18 mouse cellular contexts compared by ENCODE assay signal in genomic region chr4:137134553-137134952, GRCm38 (mm10).
DNase-seq lines count a peak whose midpoint lies in the region; ATAC-seq and TF ChIP-seq lines count a peak whose summit lies in the region.
"Had no signal": no experiment of that assay in that cellular context is flagged by ENCODE, and none has a peak within 500 bp of the region (broad histone marks: within the 10 kb centered on the region; RNA-seq: fewer than 3 reads in every experiment).

No protein-coding gene starts in this region.

- 35% methylated on average over 5 of the region's 5 CpGs for WGBS in forebrain, embryonic 14.5 days
- 50% methylated on average over 5 of the region's 5 CpGs for WGBS in forebrain, embryonic 11.5 days
- WGBS in kidney, embryonic 15.5 days = 56% methylated on average over 5 of the region's 5 CpGs
- WGBS in embryonic facial prominence, embryonic 14.5 days = 47% methylated on average over 5 of the region's 5 CpGs

- H3K36me3 ChIP-seq in forebrain, embryonic 14.5 days (ENCODE audit: control insufficient read depth, insufficient read depth, low read length) = no peaks in the 10 kb centered on the region
- no peaks in the 10 kb centered on the region for H3K36me3 ChIP-seq in forebrain, embryonic 11.5 days (ENCODE audit: control insufficient read depth, insufficient read depth, low read length)
- H3K36me3 ChIP-seq in kidney, embryonic 15.5 days = no peaks in the 10 kb centered on the region
- H3K36me3 ChIP-seq in embryonic facial prominence, embryonic 14.5 days (ENCODE audit: control insufficient read depth, insufficient read depth, low read length) = no peaks in the 10 kb centered on the region
- H3K36me3 ChIP-seq: embryonic facial prominence, embryonic 12.5 days; heart, embryonic 15.5 days; hindbrain, embryonic 13.5 days had no signal

- TF ChIP-seq CTCF in brain, embryonic 14.5 days (IDR thresholded peaks at IDR 0.05; ENCODE audit: borderline replicate concordance, extremely low read depth, insufficient read depth, insufficient read length) = no peak

- no peak overlapping the region for H3K4me2 ChIP-seq in forebrain, embryonic 14.5 days (ENCODE audit: low read length)
- H3K4me2 ChIP-seq in forebrain, embryonic 11.5 days (ENCODE audit: low read depth, low read length, severe bottlenecking) = no peak overlapping the region
- no peak overlapping the region for H3K4me2 ChIP-seq in kidney, embryonic 15.5 days
- no peak overlapping the region for H3K4me2 ChIP-seq in embryonic facial prominence, embryonic 14.5 days (ENCODE audit: low read depth, low read length)
- H3K4me2 ChIP-seq: embryonic facial prominence, embryonic 12.5 days; heart, embryonic 11.5 days; heart, embryonic 15.5 days; hindbrain, embryonic 13.5 days had no signal

- ATAC-seq in forebrain, embryonic 14.5 days = no peak
- no peak for ATAC-seq in forebrain, embryonic 11.5 days (replicated peaks; ENCODE audit: low FRiP score)
- ATAC-seq in kidney, embryonic 15.5 days (replicated peaks; ENCODE audit: low FRiP score) = no peak
- ATAC-seq in embryonic facial prominence, embryonic 14.5 days (ENCODE audit: low read depth) = no peak
- ATAC-seq: hindbrain, postnatal 0 days had no signal

- H3K27me3 ChIP-seq in forebrain, embryonic 14.5 days (replicated peaks; ENCODE audit: control insufficient read depth, insufficient read depth, low read length) = no peaks in the 10 kb centered on the region
- no peaks in the 10 kb centered on the region for H3K27me3 ChIP-seq in forebrain, embryonic 11.5 days (ENCODE audit: control insufficient read depth, insufficient read depth, low read length)
- peaks cover 8% of the 10 kb centered on the region; the same call in 1 of the 2 replicates for H3K27me3 ChIP-seq in kidney, embryonic 15.5 days
- no peaks in the 10 kb centered on the region for H3K27me3 ChIP-seq in embryonic facial prominence, embryonic 14.5 days (replicated peaks; ENCODE audit: control insufficient read depth, insufficient read depth, low read length)
- H3K27me3 ChIP-seq: embryonic facial prominence, embryonic 12.5 days; hindbrain, embryonic 13.5 days had no signal

- peak overlapping the region; percentile 63; the same call in 1 of the 2 replicates for H3K27ac ChIP-seq in forebrain, embryonic 14.5 days (ENCODE audit: low read depth, low read length)
- no peak overlapping the region for H3K27ac ChIP-seq in forebrain, embryonic 11.5 days (ENCODE audit: low read depth, low read length)
- peak overlapping the region; percentile 71 for H3K27ac ChIP-seq in kidney, embryonic 15.5 days
- H3K27ac ChIP-seq in embryonic facial prominence, embryonic 14.5 days (replicated peaks; ENCODE audit: low read depth, low read length) = 0 out of 2 replicates have a peak overlapping the region, but pooled peaks have one; percentile 48
- H3K27ac ChIP-seq: embryonic facial prominence, embryonic 12.5 days; heart, adult 2 months; heart, embryonic 15.5 days; hindbrain, embryonic 13.5 days; hindbrain, postnatal 0 days had no signal

- H3K9ac ChIP-seq in forebrain, embryonic 14.5 days (ENCODE audit: low read length) = no peak overlapping the region
- H3K9ac ChIP-seq in forebrain, embryonic 11.5 days (ENCODE audit: low read length) = no peak overlapping the region
- no peak overlapping the region for H3K9ac ChIP-seq in kidney, embryonic 15.5 days
- H3K9ac ChIP-seq in embryonic facial prominence, embryonic 14.5 days (ENCODE audit: low read depth, low read length) = no peak overlapping the region
- H3K9ac ChIP-seq: embryonic facial prominence, embryonic 12.5 days; heart, embryonic 15.5 days; hindbrain, embryonic 13.5 days had no signal

- H3K4me3 ChIP-seq in forebrain, embryonic 14.5 days (ENCODE audit: low read depth, low read length) = no peak overlapping the region
- H3K4me3 ChIP-seq in forebrain, embryonic 11.5 days (ENCODE audit: low read depth, low read length) = no peak overlapping the region
- H3K4me3 ChIP-seq in kidney, embryonic 15.5 days (replicated peaks) = no peak overlapping the region
- no peak overlapping the region for H3K4me3 ChIP-seq in embryonic facial prominence, embryonic 14.5 days (ENCODE audit: low read depth, low read length)
- H3K4me3 ChIP-seq: embryonic facial prominence, embryonic 12.5 days; heart, adult 2 months; heart, embryonic 15.5 days; hindbrain, embryonic 13.5 days had no signal

- no peaks in the 10 kb centered on the region; the same call in 1 of the 2 replicates for H3K4me1 ChIP-seq in forebrain, embryonic 14.5 days (ENCODE audit: control insufficient read depth, insufficient read depth, low read length)
- H3K4me1 ChIP-seq in forebrain, embryonic 11.5 days (replicated peaks; ENCODE audit: control insufficient read depth, insufficient read depth, low read length) = no peaks in the 10 kb centered on the region
- H3K4me1 ChIP-seq in kidney, embryonic 15.5 days = peaks cover 80% of the 10 kb centered on the region
- H3K4me1 ChIP-seq in embryonic facial prominence, embryonic 14.5 days (ENCODE audit: control insufficient read depth, insufficient read depth, low read length) = peaks cover 18% of the 10 kb centered on the region

- DNase-seq in forebrain, embryonic 14.5 days (ENCODE audit: low spot score) = peak; percentile 36
- DNase-seq in forebrain, embryonic 11.5 days (ENCODE audit: low spot score) = no peak
- no peak for DNase-seq in kidney, postnatal 10 days
- DNase-seq in brain, embryonic 14.5 days (ENCODE audit: low read depth) = peak; percentile 52
- no peak for DNase-seq in embryonic facial prominence, embryonic 14.5 days (ENCODE audit: low spot score)
- DNase-seq in embryo, embryonic 11 days = no peak
- DNase-seq: adrenal gland, postnatal 25 days; cerebellum, adult 2 months; cerebellum, postnatal 10 days; gastrocnemius, postnatal 14 days; kidney, adult 11 months had no signal

- no peaks in the 10 kb centered on the region for H3K9me3 ChIP-seq in forebrain, embryonic 14.5 days (replicated peaks; ENCODE audit: control insufficient read depth, low read length)
- H3K9me3 ChIP-seq in forebrain, embryonic 11.5 days (ENCODE audit: control insufficient read depth, low read length) = no peaks in the 10 kb centered on the region
- H3K9me3 ChIP-seq in kidney, embryonic 15.5 days (replicated peaks) = no peaks in the 10 kb centered on the region
- no peaks in the 10 kb centered on the region for H3K9me3 ChIP-seq in embryonic facial prominence, embryonic 14.5 days (ENCODE audit: control insufficient read depth, low read length)
- H3K9me3 ChIP-seq: embryonic facial prominence, embryonic 12.5 days; heart, embryonic 15.5 days; hindbrain, embryonic 13.5 days had no signal

- TF ChIP-seq POLR2A in brain, embryonic 14.5 days (IDR thresholded peaks at IDR 0.05; ENCODE audit: borderline replicate concordance, extremely low read depth, insufficient read depth, insufficient read length, poor library complexity, severe bottlenecking) = no peak

Comparison
In these comparisons a context has a peak if more than half of its experiments do, and no peak if none do; other contexts are left out.
1. DNase-seq: peak in forebrain, embryonic 14.5 days (single experiment) and brain, embryonic 14.5 days (single experiment); none in forebrain, embryonic 11.5 days (single experiment), kidney, postnatal 10 days (single experiment), embryonic facial prominence, embryonic 14.5 days (single experiment) and embryo, embryonic 11 days (single experiment).